Mouse (Mus musculus): ENCODE data around the gene Sema3f.

Gene Sema3f

GRCm38 (mm10) chr9:107631861-107632260, 78.4 kb downstream of the Sema3f start:
- DNase-seq: no peak

All from lung, postnatal 14 days (tissue).